Mouse (Mus musculus): ENCODE data around the gene Flt3l. TPM values are rescaled to one million over a fixed set of nuclear protein-coding genes. Genes with fewer than 3 reads are reported as not detected.

The Flt3l gene
- 23.0 TPM for polyA plus RNA-seq (2014; fragmentation: Illumina TruSeq; extraction: RNeasy Lipid Tissue Mini Kit (QIAGEN cat#74804); ENCODE audit: low read depth, low replicate concordance)

GRCm38 (mm10) chr7:45135993-45136567 is at the start of gene Flt3l, which contains the start of gene Gm45713:
TSS of gene Flt3l (minus strand) at chr7:45136432.
TSS of gene Gm45713 (minus strand) at chr7:45136231.

GRCm38 (mm10) chr7:45180896-45181477 is 44.8 kb upstream of the Flt3l start, which contains the start of gene Pth2:
TSS of gene Pth2 (plus strand) at chr7:45180995.

DNA sequence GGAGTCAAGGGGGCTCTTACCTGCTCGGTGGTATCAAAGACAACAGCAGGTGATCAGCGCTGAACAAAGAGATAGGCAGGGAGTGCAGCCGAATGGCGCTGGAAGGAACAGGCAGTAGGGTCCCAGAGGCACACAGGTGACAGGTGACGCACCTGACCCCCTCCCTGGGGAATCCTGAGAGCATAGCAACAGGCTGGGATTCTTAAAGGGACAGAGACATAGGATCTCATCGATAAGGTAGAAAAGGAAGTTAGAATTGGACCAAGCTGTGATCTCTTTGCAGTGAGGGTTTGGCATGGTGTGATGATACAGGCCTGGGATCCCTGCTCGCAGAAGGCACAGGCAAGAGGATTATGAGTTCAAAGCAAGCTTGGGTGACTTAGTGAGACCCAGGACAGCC is 43.2 kb upstream of the Flt3l start, which contains the start of gene Gfy:
Gene Gfy, minus strand, starts transcription at position 101 of the 400 bp plus-strand sequence.

GRCm38 (mm10) chr7:45163735-45164490 is 27.7 kb upstream of the Flt3l start, which contains the start of gene Slc17a7:
TSS of gene Slc17a7 (plus strand) at chr7:45163949.

GRCm38 (mm10) chr7:45154096-45154992 is 18.1 kb upstream of the Flt3l start, which contains the start of the genes Pih1d1 and Aldh16a1:
TSS of gene Pih1d1 (plus strand) at chr7:45154303.
TSS of gene Aldh16a1 (minus strand) at chr7:45154584.

DNA sequence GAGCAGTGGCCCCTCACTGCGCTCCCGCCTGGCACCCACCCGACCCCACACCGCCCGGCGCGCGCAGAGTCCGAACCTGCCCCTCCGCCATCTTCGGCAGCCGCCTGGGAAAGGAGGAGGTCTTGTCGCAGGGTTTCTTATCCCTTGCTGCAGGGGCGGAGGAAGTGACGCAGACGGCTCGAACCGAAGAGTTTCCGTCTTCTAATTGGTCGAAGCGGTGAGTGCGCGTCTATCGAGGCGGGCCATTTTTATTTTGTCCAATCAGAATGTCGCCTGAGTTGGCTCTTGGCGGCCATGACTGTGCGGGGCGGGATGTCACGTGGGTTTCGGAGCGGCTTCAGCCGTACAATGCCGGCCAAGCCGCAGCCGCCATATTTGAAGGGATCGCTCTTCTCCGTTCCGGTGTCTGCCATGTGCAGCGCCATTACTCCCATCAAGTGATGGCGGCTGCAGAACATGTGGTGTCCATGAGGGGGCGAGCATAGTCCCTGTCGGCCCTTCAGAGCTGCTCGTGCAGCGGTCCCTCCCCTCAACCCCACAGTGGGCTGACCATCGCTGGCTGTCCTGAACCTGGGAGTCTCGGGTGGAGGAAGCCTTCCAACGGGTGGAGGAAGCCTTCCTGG is 7.5 kb downstream of the Flt3l start, which contains the start of gene Rpl13a:
Gene Rpl13a, minus strand, starts transcription at position 138 of the 623 bp plus-strand sequence.

GRCm38 (mm10) chr7:45124224-45125143 is 11.7 kb downstream of the Flt3l start, which contains the start of gene Rps11:
TSS of gene Rps11 (minus strand) at chr7:45124439.

DNA sequence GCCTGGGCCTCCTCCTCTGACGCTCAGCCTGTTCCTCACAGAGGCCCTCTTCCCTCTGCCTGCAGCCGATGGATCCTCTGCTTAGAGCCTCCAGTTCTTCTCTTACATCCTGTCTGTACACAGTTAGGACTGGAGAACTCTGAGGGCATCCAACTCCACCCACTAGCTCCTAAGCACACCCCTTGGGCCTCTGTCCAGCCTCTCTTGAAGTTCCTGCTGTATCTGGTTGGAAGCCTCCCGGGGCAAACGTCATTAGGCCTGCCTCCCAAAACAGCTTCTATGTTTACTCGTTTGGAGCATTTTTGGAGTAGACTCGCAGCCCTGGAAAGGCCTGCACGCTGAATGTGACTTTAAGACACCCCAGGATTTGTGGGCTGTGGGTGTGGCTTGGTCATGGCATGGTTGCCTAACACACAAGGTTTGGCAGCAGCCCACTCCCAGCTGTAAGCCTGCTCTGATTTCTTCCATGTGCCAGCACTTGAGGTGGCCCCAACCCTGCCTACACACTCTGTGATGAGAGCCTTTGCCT is 32.5 kb downstream of the Flt3l start, which contains the start of gene Fcgrt:
Gene Fcgrt, minus strand, starts transcription at position 200 of the 529 bp plus-strand sequence.

DNA sequence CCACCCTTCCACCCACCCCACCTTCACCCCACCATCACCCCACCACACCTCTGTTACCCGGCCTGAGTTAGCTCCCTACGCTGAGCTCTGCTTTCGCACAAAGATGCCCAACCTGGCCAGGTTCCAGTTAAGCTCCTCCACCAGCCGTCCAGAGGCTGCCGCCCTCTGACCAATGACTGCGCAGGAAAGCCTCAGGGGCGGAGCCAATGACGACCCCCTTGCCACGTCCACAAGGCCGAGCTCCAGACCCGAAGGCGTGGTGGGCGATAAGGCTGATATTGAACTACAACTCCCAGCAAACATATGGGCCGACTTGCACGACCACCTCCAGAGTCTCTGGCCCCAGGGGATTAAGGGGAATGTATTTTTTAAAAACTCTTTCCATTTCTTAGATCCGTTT is 44.2 kb downstream of the Flt3l start, which contains the start of gene Rcn3:
Gene Rcn3, minus strand, starts transcription at position 174 of the 400 bp plus-strand sequence.

Other genes starting within 250 kb of the Flt3l start
- 66.0 TPM for gene Med25, start 243.7 kb downstream of the Flt3l start, polyA plus RNA-seq (2014; fragmentation: Illumina TruSeq; extraction: RNeasy Lipid Tissue Mini Kit (QIAGEN cat#74804); ENCODE audit: low read depth, low replicate concordance)
- gene Fuz, start 240.4 kb downstream of the Flt3l start, polyA plus RNA-seq (2014; fragmentation: Illumina TruSeq; extraction: RNeasy Lipid Tissue Mini Kit (QIAGEN cat#74804); ENCODE audit: low read depth, low replicate concordance): 22.8 TPM
- 62.5 TPM for gene Ap2a1, start 206.9 kb downstream of the Flt3l start, polyA plus RNA-seq (2014; fragmentation: Illumina TruSeq; extraction: RNeasy Lipid Tissue Mini Kit (QIAGEN cat#74804); ENCODE audit: low read depth, low replicate concordance)
- 12.6 TPM for gene Tsks, start 193.2 kb downstream of the Flt3l start, polyA plus RNA-seq (2014; fragmentation: Illumina TruSeq; extraction: RNeasy Lipid Tissue Mini Kit (QIAGEN cat#74804); ENCODE audit: low read depth, low replicate concordance)
- 8.7 TPM for gene Cpt1c, start 161.6 kb downstream of the Flt3l start, polyA plus RNA-seq (2014; fragmentation: Illumina TruSeq; extraction: RNeasy Lipid Tissue Mini Kit (QIAGEN cat#74804); ENCODE audit: low read depth, low replicate concordance)
- 132 TPM for gene Prmt1, start 149.9 kb downstream of the Flt3l start, polyA plus RNA-seq (2014; fragmentation: Illumina TruSeq; extraction: RNeasy Lipid Tissue Mini Kit (QIAGEN cat#74804); ENCODE audit: low read depth, low replicate concordance)
- 87.2 TPM for gene Irf3, start 138.8 kb downstream of the Flt3l start, polyA plus RNA-seq (2014; fragmentation: Illumina TruSeq; extraction: RNeasy Lipid Tissue Mini Kit (QIAGEN cat#74804); ENCODE audit: low read depth, low replicate concordance)
- gene Bcl2l12, start 137.7 kb downstream of the Flt3l start, polyA plus RNA-seq (2014; fragmentation: Illumina TruSeq; extraction: RNeasy Lipid Tissue Mini Kit (QIAGEN cat#74804); ENCODE audit: low read depth, low replicate concordance): 18.5 TPM
- gene Scaf1, start 120.1 kb downstream of the Flt3l start, polyA plus RNA-seq (2014; fragmentation: Illumina TruSeq; extraction: RNeasy Lipid Tissue Mini Kit (QIAGEN cat#74804); ENCODE audit: low read depth, low replicate concordance): 57.7 TPM
- gene Rras, start 118.5 kb downstream of the Flt3l start, polyA plus RNA-seq (2014; fragmentation: Illumina TruSeq; extraction: RNeasy Lipid Tissue Mini Kit (QIAGEN cat#74804); ENCODE audit: low read depth, low replicate concordance): 131 TPM
- gene Prr12, start 83.6 kb downstream of the Flt3l start, polyA plus RNA-seq (2014; fragmentation: Illumina TruSeq; extraction: RNeasy Lipid Tissue Mini Kit (QIAGEN cat#74804); ENCODE audit: low read depth, low replicate concordance): 15.7 TPM
- gene Nosip, start 74.0 kb downstream of the Flt3l start, polyA plus RNA-seq (2014; fragmentation: Illumina TruSeq; extraction: RNeasy Lipid Tissue Mini Kit (QIAGEN cat#74804); ENCODE audit: low read depth, low replicate concordance): 43.3 TPM
- 40.3 TPM for gene Prrg2, start 73.8 kb downstream of the Flt3l start, polyA plus RNA-seq (2014; fragmentation: Illumina TruSeq; extraction: RNeasy Lipid Tissue Mini Kit (QIAGEN cat#74804); ENCODE audit: low read depth, low replicate concordance)
- gene Rcn3, start 44.2 kb downstream of the Flt3l start, polyA plus RNA-seq (2014; fragmentation: Illumina TruSeq; extraction: RNeasy Lipid Tissue Mini Kit (QIAGEN cat#74804); ENCODE audit: low read depth, low replicate concordance): 67.3 TPM
- 149 TPM for gene Fcgrt, start 32.6 kb downstream of the Flt3l start, polyA plus RNA-seq (2014; fragmentation: Illumina TruSeq; extraction: RNeasy Lipid Tissue Mini Kit (QIAGEN cat#74804); ENCODE audit: low read depth, low replicate concordance)
- 1,035 TPM for gene Rps11, start 12.0 kb downstream of the Flt3l start, polyA plus RNA-seq (2014; fragmentation: Illumina TruSeq; extraction: RNeasy Lipid Tissue Mini Kit (QIAGEN cat#74804); ENCODE audit: low read depth, low replicate concordance)
- 2,139 TPM for gene Rpl13a, start 7.7 kb downstream of the Flt3l start, polyA plus RNA-seq (2014; fragmentation: Illumina TruSeq; extraction: RNeasy Lipid Tissue Mini Kit (QIAGEN cat#74804); ENCODE audit: low read depth, low replicate concordance)
- gene Gm45713, start 201 bp downstream of the Flt3l start, polyA plus RNA-seq (2014; fragmentation: Illumina TruSeq; extraction: RNeasy Lipid Tissue Mini Kit (QIAGEN cat#74804); ENCODE audit: low read depth, low replicate concordance): not detected
- gene Pih1d1, start 17.9 kb upstream of the Flt3l start, polyA plus RNA-seq (2014; fragmentation: Illumina TruSeq; extraction: RNeasy Lipid Tissue Mini Kit (QIAGEN cat#74804); ENCODE audit: low read depth, low replicate concordance): 44.6 TPM
- 22.5 TPM for gene Aldh16a1, start 18.2 kb upstream of the Flt3l start, polyA plus RNA-seq (2014; fragmentation: Illumina TruSeq; extraction: RNeasy Lipid Tissue Mini Kit (QIAGEN cat#74804); ENCODE audit: low read depth, low replicate concordance)
- 0.97 TPM for gene Slc17a7, start 27.5 kb upstream of the Flt3l start, polyA plus RNA-seq (2014; fragmentation: Illumina TruSeq; extraction: RNeasy Lipid Tissue Mini Kit (QIAGEN cat#74804); ENCODE audit: low read depth, low replicate concordance)
- not detected for gene Gfy, start 43.1 kb upstream of the Flt3l start, polyA plus RNA-seq (2014; fragmentation: Illumina TruSeq; extraction: RNeasy Lipid Tissue Mini Kit (QIAGEN cat#74804); ENCODE audit: low read depth, low replicate concordance)
- gene Pth2, start 44.6 kb upstream of the Flt3l start, polyA plus RNA-seq (2014; fragmentation: Illumina TruSeq; extraction: RNeasy Lipid Tissue Mini Kit (QIAGEN cat#74804); ENCODE audit: low read depth, low replicate concordance): not detected
- gene Ccdc155, start 68.5 kb upstream of the Flt3l start, polyA plus RNA-seq (2014; fragmentation: Illumina TruSeq; extraction: RNeasy Lipid Tissue Mini Kit (QIAGEN cat#74804); ENCODE audit: low read depth, low replicate concordance): 1.5 TPM
- 37.0 TPM for gene Dkkl1, start 75.7 kb upstream of the Flt3l start, polyA plus RNA-seq (2014; fragmentation: Illumina TruSeq; extraction: RNeasy Lipid Tissue Mini Kit (QIAGEN cat#74804); ENCODE audit: low read depth, low replicate concordance)
- 17.0 TPM for gene Tead2, start 79.3 kb upstream of the Flt3l start, polyA plus RNA-seq (2014; fragmentation: Illumina TruSeq; extraction: RNeasy Lipid Tissue Mini Kit (QIAGEN cat#74804); ENCODE audit: low read depth, low replicate concordance)
- 13.6 TPM for gene Cd37, start 102.7 kb upstream of the Flt3l start, polyA plus RNA-seq (2014; fragmentation: Illumina TruSeq; extraction: RNeasy Lipid Tissue Mini Kit (QIAGEN cat#74804); ENCODE audit: low read depth, low replicate concordance)
- gene Slc6a16, start 104.7 kb upstream of the Flt3l start, polyA plus RNA-seq (2014; fragmentation: Illumina TruSeq; extraction: RNeasy Lipid Tissue Mini Kit (QIAGEN cat#74804); ENCODE audit: low read depth, low replicate concordance): 1.4 TPM
- gene Slc6a21, start 141.1 kb upstream of the Flt3l start, polyA plus RNA-seq (2014; fragmentation: Illumina TruSeq; extraction: RNeasy Lipid Tissue Mini Kit (QIAGEN cat#74804); ENCODE audit: low read depth, low replicate concordance): 9.4 TPM
- gene Trpm4, start 197.3 kb upstream of the Flt3l start, polyA plus RNA-seq (2014; fragmentation: Illumina TruSeq; extraction: RNeasy Lipid Tissue Mini Kit (QIAGEN cat#74804); ENCODE audit: low read depth, low replicate concordance): 41.0 TPM
- gene Hrc, start 198.9 kb upstream of the Flt3l start, polyA plus RNA-seq (2014; fragmentation: Illumina TruSeq; extraction: RNeasy Lipid Tissue Mini Kit (QIAGEN cat#74804); ENCODE audit: low read depth, low replicate concordance): 0.65 TPM
- gene Ppfia3, start 230.6 kb upstream of the Flt3l start, polyA plus RNA-seq (2014; fragmentation: Illumina TruSeq; extraction: RNeasy Lipid Tissue Mini Kit (QIAGEN cat#74804); ENCODE audit: low read depth, low replicate concordance): 3.5 TPM
- gene Lin7b, start 234.2 kb upstream of the Flt3l start, polyA plus RNA-seq (2014; fragmentation: Illumina TruSeq; extraction: RNeasy Lipid Tissue Mini Kit (QIAGEN cat#74804); ENCODE audit: low read depth, low replicate concordance): 5.1 TPM